Mouse (Mus musculus) lung, embryonic 14.5 days (tissue): ENCODE data around the gene Timeless. TPM values are rescaled to one million over a fixed set of nuclear protein-coding genes. Genes with fewer than 3 reads are reported as not detected.
A peak's percentile ranks its signal among the peaks of the same experiment; 100 is the strongest.
"Not testable (repeated sequence)": the region's sequence is repeated elsewhere in the genome, so short reads cannot be mapped to it uniquely, and the experiment has no call there.

ENCODE experiments used
- ATAC-seq: fragments of 200-750 bp; cut with Nextera tagmentation; 2 replicates; pipeline ENCODE4 v1.8.0; 2017; ENCODE audit warnings: mild to moderate bottlenecking, moderate TSS enrichment, moderate library complexity; ENCODE audit not compliant: insufficient read depth
- DNase-seq: peaks from one replicate; pipeline ENCODE4 v3.0.0-alpha.2; 2015
- H3K27ac ChIP-seq: fragments of 300-500 bp; sonication (generic); 2 replicates; pipeline ENCODE4 v1.5.1; 2014; ENCODE audit warnings: low read depth, mild to moderate bottlenecking, moderate library complexity
- H3K27me3 ChIP-seq: fragments of 300-500 bp; sonication (generic); 2 replicates; pipeline ENCODE4 v1.6.1; 2014; ENCODE audit warnings: low read length, control low read depth; ENCODE audit not compliant: insufficient read depth
- H3K36me3 ChIP-seq: fragments of 300-500 bp; sonication (generic); 2 replicates; pipeline ENCODE4 v1.6.1; 2014; ENCODE audit warnings: control low read depth; ENCODE audit not compliant: insufficient read depth
- H3K4me1 ChIP-seq: fragments of 300-500 bp; sonication (generic); 2 replicates; pipeline ENCODE4 v1.6.1; 2014; ENCODE audit warnings: antibody characterized with exemption, control low read depth; ENCODE audit not compliant: insufficient read depth
- H3K4me2 ChIP-seq: fragments of 300-500 bp; sonication (generic); 2 replicates; pipeline ENCODE4 v1.6.1; 2014; ENCODE audit warnings: mild to moderate bottlenecking
- H3K4me3 ChIP-seq: fragments of 300-500 bp; sonication (generic); 2 replicates; pipeline ENCODE4 v1.5.1; 2014; ENCODE audit warnings: low read depth, low read length
- H3K9ac ChIP-seq: fragments of 300-500 bp; sonication (generic); 2 replicates; pipeline ENCODE4 v1.6.1; 2014
- H3K9me3 ChIP-seq: fragments of 300-500 bp; sonication (generic); 2 replicates; pipeline ENCODE4 v1.6.1; 2016; ENCODE audit warnings: low read depth, low read length, control low read depth
- CTCF ChIP-seq: IDR thresholded peaks from 2 replicates; pipeline ENCODE4 v1.5.1; 2016; ENCODE audit warnings: antibody characterized with exemption, low read depth
- WGBS: fragments of 180-500 bp; shearing (Covaris S2); extraction: QIAGEN DNeasy Blood & Tissue Kit; methylation state at CpG from one replicate; pipeline ENCODE4 v1.1.7; 2014; 5-methylcytosine and 5-hydroxymethylcytosine counted together
- polyA plus RNA-seq: library from polyadenylated mRNA; unstranded; fragments of >200 nt; fragmentation: Nextera tagmentation; extraction: Ambion mirVana; gene quantifications from 2 replicates; pipeline ENCODE4 v1.2.1, GENCODE M21; 2014

The Timeless gene
- polyA plus RNA-seq, 1 experiment from 2014 or later, result 71.5 TPM

- no peak overlapping the region for H3K9ac ChIP-seq
- H3K27me3 ChIP-seq, result no peaks in the 10 kb centered on the region
- H3K4me3 ChIP-seq, result 0 out of 2 replicates have a peak overlapping the region, but pooled peaks have one; percentile 71
- 89% methylated on average over 2 of the region's 2 CpGs for WGBS
- no peak for DNase-seq
- H3K4me1 ChIP-seq, result 0 out of 2 replicates have a peak, but pooled peaks cover 3% of the 10 kb centered on the region
- TF ChIP-seq CTCF, result no peak
- no peak for ATAC-seq
- H3K9me3 ChIP-seq, result no peaks in the 10 kb centered on the region
- peak overlapping the region; percentile 93; the same call in 1 of the 2 replicates for H3K4me2 ChIP-seq
- H3K36me3 ChIP-seq, result 0 out of 2 replicates have a peak, but pooled peaks cover 3% of the 10 kb centered on the region
- H3K27ac ChIP-seq, result no peak overlapping the region
These were observed 21.7 kb upstream of the Timeless start for GRCm38 (mm10) chr10:128210131-128210530.

DNA sequence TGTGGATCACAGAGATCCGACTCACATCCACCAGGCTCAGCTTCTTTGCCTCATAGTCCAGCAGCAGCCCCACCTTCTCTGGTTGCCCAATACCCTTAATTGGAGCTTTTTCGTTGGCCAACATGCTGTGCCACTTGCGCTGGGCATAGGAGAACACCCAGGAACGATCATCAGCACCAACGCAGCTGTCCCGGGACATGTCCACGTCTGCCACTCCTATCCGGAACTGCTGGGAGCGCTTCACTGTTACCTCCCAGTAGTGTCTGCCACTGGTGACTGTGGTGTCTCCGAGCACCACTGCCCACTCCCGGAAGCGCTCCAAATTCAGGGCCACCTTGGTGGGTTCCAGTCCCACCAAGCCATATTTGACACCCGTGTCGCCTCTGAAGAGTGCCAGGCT, 20.9 kb upstream of the Timeless start:
- WGBS, result 19% methylated on average over 14 of the region's 14 CpGs
- Histone ChIP-seq H3K4me2 (peak overlapping the region; percentile 93), H3K9ac (peak overlapping the region; percentile 71), H3K9me3 (no peaks in the 10 kb centered on the region), H3K27me3 (no peaks in the 10 kb centered on the region), H3K4me3 (peak overlapping the region; percentile 71), H3K4me1 (0 out of 2 replicates have a peak, but pooled peaks cover 3% of the 10 kb centered on the region), H3K36me3 (0 out of 2 replicates have a peak, but pooled peaks cover 3% of the 10 kb centered on the region), H3K27ac (no peak overlapping the region)
- ATAC-seq (peak; percentile 27; the same call in 1 of the 2 replicates), DNase-seq (no peak)
- TF ChIP-seq CTCF, result no peak

- Histone ChIP-seq H3K27me3 (no peaks in the 10 kb centered on the region), H3K9me3 (no peaks in the 10 kb centered on the region), H3K36me3 (no peaks in the 10 kb centered on the region), H3K9ac (peak within 1 kb of the TSS; percentile 71), H3K4me2 (peak within 1 kb of the TSS; percentile 93), H3K4me3 (peak within 1 kb of the TSS; percentile 71), H3K27ac (no peak within 1 kb of the TSS), H3K4me1 (0 out of 2 replicates have a peak, but pooled peaks cover 3% of the 10 kb centered on the region)
- ATAC-seq, result peak; percentile 97
- peak; percentile 95 for DNase-seq
- peak; percentile 47; the same call in 1 of the 2 replicates for TF ChIP-seq CTCF
- WGBS, result under 1% methylated on average over 30 of the region's 30 CpGs
These were observed 20.3 kb upstream of the Timeless start, which contains the start of gene Spryd4 for GRCm38 (mm10) chr10:128211390-128212108. TSS of gene Spryd4 (minus strand) at chr10:128211807.

DNA sequence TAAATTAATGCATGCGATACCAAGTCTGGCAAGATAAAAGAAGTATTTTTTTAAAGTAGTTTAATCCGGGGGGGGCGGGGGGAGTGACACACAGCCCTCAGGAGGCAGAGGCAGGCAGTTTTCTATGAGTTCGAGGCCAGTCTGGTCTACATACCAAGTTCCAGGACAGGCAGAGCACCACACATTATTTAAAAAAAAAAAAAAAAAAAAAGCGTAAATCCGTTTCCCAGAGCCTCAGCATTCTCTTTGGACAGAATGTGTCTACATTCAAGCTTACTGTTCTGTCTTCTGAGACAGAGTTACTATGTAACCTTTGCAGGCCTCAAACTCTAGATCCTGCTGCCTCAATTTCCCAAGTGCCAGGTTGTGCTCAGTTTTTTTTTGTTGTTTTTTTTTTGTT, 19.7 kb upstream of the Timeless start:
- TF ChIP-seq CTCF, result no peak
- Histone ChIP-seq H3K9ac (peak overlapping the region; percentile 71), H3K36me3 (no peaks in the 10 kb centered on the region), H3K4me1 (0 out of 2 replicates have a peak, but pooled peaks cover 3% of the 10 kb centered on the region), H3K27ac (no peak overlapping the region), H3K4me2 (peak overlapping the region; percentile 93), H3K9me3 (no peaks in the 10 kb centered on the region), H3K27me3 (no peaks in the 10 kb centered on the region), H3K4me3 (peak overlapping the region; percentile 71)
- WGBS, result 51% methylated on average over 6 of the region's 6 CpGs
- DNase-seq, result no peak
- no peak for ATAC-seq

- DNase-seq (peak; percentile 85), ATAC-seq (no peak)
- H3K27ac ChIP-seq, result 0 out of 2 replicates have a peak overlapping the region, but pooled peaks have one; percentile 24
These were observed 19.0 kb upstream of the Timeless start for GRCm38 (mm10) chr10:128212871-128213323.

GRCm38 (mm10) chr10:128214112-128214511, 17.8 kb upstream of the Timeless start:
- H3K4me3 ChIP-seq, H3K36me3 ChIP-seq, H3K9ac ChIP-seq, H3K27ac ChIP-seq, H3K9me3 ChIP-seq, DNase-seq, ATAC-seq, H3K27me3 ChIP-seq, H3K4me2 ChIP-seq, H3K4me1 ChIP-seq: not testable (repeated sequence)
- 79% methylated on average over 4 of the region's 4 CpGs for WGBS

More at GRCm38 (mm10) chr10:128212871-128213323, 19.0 kb upstream of the Timeless start:
- WGBS, result 1% methylated on average over 18 of the region's 18 CpGs
- H3K4me1 ChIP-seq, result 0 out of 2 replicates have a peak, but pooled peaks cover 3% of the 10 kb centered on the region
- H3K4me2 ChIP-seq, result peak overlapping the region; percentile 69
- no peaks in the 10 kb centered on the region for H3K27me3 ChIP-seq
- peak overlapping the region; percentile 48 for H3K9ac ChIP-seq
- H3K4me3 ChIP-seq, result peak overlapping the region; percentile 35
- H3K36me3 ChIP-seq, result no peaks in the 10 kb centered on the region
- H3K9me3 ChIP-seq, result no peaks in the 10 kb centered on the region
- TF ChIP-seq CTCF, result peak; percentile 80

DNA sequence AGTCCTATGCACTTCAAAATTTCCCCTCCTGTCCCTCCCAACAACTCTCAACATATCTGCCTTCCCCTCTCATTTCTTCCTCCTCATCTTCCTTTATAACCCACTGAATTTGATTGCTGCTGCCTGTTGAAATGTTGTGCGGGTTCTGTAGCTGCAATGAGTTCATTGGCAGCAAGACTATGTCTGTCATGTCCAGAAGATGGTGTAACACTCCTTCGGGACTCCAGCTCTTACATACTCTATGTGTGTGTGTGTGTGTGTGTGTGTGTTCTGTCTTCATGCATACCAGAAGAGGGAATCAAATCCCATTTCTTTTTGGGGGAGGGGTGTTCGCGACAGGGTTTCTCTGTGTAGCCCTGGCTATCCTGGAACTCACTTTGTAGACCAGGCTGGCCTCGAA, 16.9 kb upstream of the Timeless start:
- 77% methylated on average over 5 of the region's 5 CpGs for WGBS
- H3K4me3 ChIP-seq, result no peak overlapping the region
- H3K27me3 ChIP-seq, result no peaks in the 10 kb centered on the region
- DNase-seq, result no peak
- no peak for ATAC-seq
- no peak for TF ChIP-seq CTCF
- no peak overlapping the region for H3K27ac ChIP-seq
- H3K9me3 ChIP-seq, result no peaks in the 10 kb centered on the region
- H3K36me3 ChIP-seq, result no peaks in the 10 kb centered on the region
- H3K4me2 ChIP-seq, result no peak overlapping the region
- H3K9ac ChIP-seq, result no peak overlapping the region
- 0 out of 2 replicates have a peak, but pooled peaks cover 3% of the 10 kb centered on the region for H3K4me1 ChIP-seq
